Mouse (Mus musculus) megakaryocyte, embryonic 14.5 days (primary cell): ENCODE results near the gene Adamts8.

Experiments
- FLI1 ChIP-seq: IDR thresholded peaks from 2 replicates; pipeline ENCODE4 v1.6.1; 2012; ENCODE audit warnings: low read length, inconsistent platforms, mixed read lengths
- GATA1 ChIP-seq: IDR thresholded peaks from 3 replicates; pipeline ENCODE4 v1.6.1; 2012; ENCODE audit warnings: mixed read lengths, low read length, inconsistent platforms, borderline replicate concordance

DNA sequence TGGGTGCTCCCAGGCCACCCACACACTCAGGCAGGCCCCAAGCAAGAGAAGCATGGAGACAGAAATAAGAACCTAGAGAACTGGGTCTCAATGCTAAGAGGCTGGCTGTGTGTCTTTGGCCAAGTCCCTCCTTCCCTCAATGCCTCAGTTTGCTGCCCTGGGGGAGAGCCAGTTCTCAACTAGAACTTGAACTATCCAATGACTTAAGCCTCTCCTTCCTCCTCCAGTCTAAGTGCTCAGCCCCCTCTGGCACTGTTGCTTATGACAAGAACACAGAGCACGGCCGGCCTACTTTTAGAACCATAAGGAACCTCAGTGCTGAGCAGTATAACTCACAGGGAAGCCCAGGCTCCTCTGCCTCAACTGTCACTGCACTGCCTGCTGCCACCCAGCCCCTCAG lies 28.1 kb upstream of the Adamts8 start:
- TF ChIP-seq GATA1 (no peak), FLI1 (no peak)
